Mouse (Mus musculus): Measurements from ENCODE around the gene Rras2. TPM values are rescaled to one million over a fixed set of nuclear protein-coding genes. Genes with fewer than 3 reads are reported as not detected.

Rras2 gene
- 59.3 TPM for polyA plus RNA-seq (2017; shearing (Covaris generic))

DNA sequence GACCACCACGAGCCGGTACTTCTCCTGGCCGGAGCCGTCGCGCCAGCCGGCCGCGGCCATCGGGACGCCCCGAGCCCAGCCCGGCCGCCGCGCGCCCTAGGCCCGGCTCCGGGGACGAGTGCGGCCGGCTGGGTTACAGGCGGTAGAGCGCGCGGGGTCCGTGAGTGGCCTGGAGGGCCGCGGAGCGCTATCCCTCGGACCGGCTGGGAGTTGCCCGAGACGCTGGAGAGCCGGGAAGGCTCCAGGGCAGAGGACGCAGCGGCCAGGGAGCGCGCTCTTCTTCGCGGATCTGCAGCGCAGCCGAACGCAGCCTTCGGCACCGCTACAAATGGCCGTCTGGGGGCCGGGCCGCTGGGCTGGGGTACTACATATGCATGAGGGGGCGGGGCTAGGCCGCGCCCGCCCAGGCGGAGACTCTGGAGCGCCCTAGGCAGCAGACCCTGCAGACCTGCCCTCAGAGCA lies at the start of gene Rras2:
Rras2 (minus strand) TSS at position 338 of the 462 bp plus-strand sequence.

Other genes starting within 250 kb of the Rras2 start
- 115 TPM for gene Copb1, start 136.9 kb upstream of the Rras2 start, polyA plus RNA-seq (2017; shearing (Covaris generic))
- gene Psma1, start 158.3 kb upstream of the Rras2 start, polyA plus RNA-seq (2017; shearing (Covaris generic)) = 253 TPM